12 mouse cellular contexts compared by ENCODE assay signal in the genomic region with DNA sequence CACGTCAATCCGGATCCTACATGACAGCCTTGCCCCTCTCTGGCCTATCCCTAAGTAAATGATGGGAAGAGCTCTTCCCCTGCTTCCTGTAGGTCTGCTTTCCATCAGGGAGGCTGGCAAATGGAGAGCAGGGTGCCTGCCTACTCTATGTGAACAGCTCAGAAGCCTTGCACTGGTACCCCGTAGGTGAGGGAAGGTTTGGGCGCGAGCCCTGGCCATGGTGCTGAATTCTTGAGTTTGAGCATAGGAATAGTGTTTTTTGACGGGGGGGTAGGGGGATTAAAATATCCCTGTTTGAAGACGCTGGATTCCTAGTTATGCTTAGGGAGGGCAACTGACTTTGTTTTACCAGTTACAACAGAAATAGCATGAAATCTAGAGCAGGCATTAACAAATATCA.
A peak's percentile ranks its signal among the peaks of the same experiment; 100 is the strongest.
DNase-seq lines count a peak whose midpoint lies in the region; ATAC-seq lines count a peak whose summit lies in the region.
"Had no signal": no experiment of that assay in that cellular context is flagged by ENCODE, and none has a peak within 500 bp of the region (broad histone marks: within the 10 kb centered on the region; RNA-seq: fewer than 3 reads in every experiment).

No protein-coding gene starts in this region.

- H3K4me3 ChIP-seq in heart, embryonic 12.5 days, result no peak overlapping the region
- H3K4me3 ChIP-seq in forebrain, embryonic 14.5 days (ENCODE audit: low read depth, low read length), result no peak overlapping the region
- H3K4me3 ChIP-seq: embryonic facial prominence, embryonic 12.5 days; hindbrain, embryonic 15.5 days had no signal

- H3K4me2 ChIP-seq in heart, embryonic 12.5 days, result no peak overlapping the region
- no peak overlapping the region for H3K4me2 ChIP-seq in forebrain, embryonic 14.5 days (ENCODE audit: low read length)
- H3K4me2 ChIP-seq: embryonic facial prominence, embryonic 12.5 days; hindbrain, embryonic 15.5 days had no signal

- no peaks in the 10 kb centered on the region for H3K36me3 ChIP-seq in heart, embryonic 12.5 days
- no peaks in the 10 kb centered on the region for H3K36me3 ChIP-seq in forebrain, embryonic 14.5 days (ENCODE audit: control insufficient read depth, insufficient read depth, low read length)
- H3K36me3 ChIP-seq: embryonic facial prominence, embryonic 12.5 days; hindbrain, embryonic 15.5 days had no signal

- H3K27me3 ChIP-seq in heart, embryonic 12.5 days (replicated peaks), result no peaks in the 10 kb centered on the region
- no peaks in the 10 kb centered on the region for H3K27me3 ChIP-seq in forebrain, embryonic 14.5 days (replicated peaks; ENCODE audit: control insufficient read depth, insufficient read depth, low read length)
- H3K27me3 ChIP-seq: embryonic facial prominence, embryonic 12.5 days; hindbrain, embryonic 15.5 days had no signal

- no peaks in the 10 kb centered on the region for H3K9me3 ChIP-seq in heart, embryonic 12.5 days (replicated peaks)
- no peaks in the 10 kb centered on the region for H3K9me3 ChIP-seq in forebrain, embryonic 14.5 days (replicated peaks; ENCODE audit: control insufficient read depth, low read length)
- H3K9me3 ChIP-seq: embryonic facial prominence, embryonic 12.5 days; hindbrain, embryonic 15.5 days had no signal

- ATAC-seq in heart, embryonic 12.5 days (ENCODE audit: insufficient number of reproducible peaks, low FRiP score), result no peak
- no peak for ATAC-seq in forebrain, embryonic 14.5 days

- H3K4me1 ChIP-seq in heart, embryonic 12.5 days (replicated peaks), result no peaks in the 10 kb centered on the region
- H3K4me1 ChIP-seq in forebrain, embryonic 14.5 days (ENCODE audit: control insufficient read depth, insufficient read depth, low read length), result no peaks in the 10 kb centered on the region
- H3K4me1 ChIP-seq: embryonic facial prominence, embryonic 12.5 days; hindbrain, embryonic 15.5 days had no signal

- no peak overlapping the region for H3K27ac ChIP-seq in heart, embryonic 12.5 days (ENCODE audit: poor library complexity, severe bottlenecking)
- no peak overlapping the region for H3K27ac ChIP-seq in forebrain, embryonic 14.5 days (ENCODE audit: low read depth, low read length)
- H3K27ac ChIP-seq: embryonic facial prominence, embryonic 12.5 days; hindbrain, embryonic 15.5 days had no signal

- H3K9ac ChIP-seq in heart, embryonic 12.5 days, result no peak overlapping the region
- H3K9ac ChIP-seq in forebrain, embryonic 14.5 days (ENCODE audit: low read length), result no peak overlapping the region
- H3K9ac ChIP-seq: embryonic facial prominence, embryonic 12.5 days; hindbrain, embryonic 15.5 days had no signal

- WGBS in heart, embryonic 12.5 days, result 45% methylated on average over 7 of the region's 7 CpGs
- WGBS in forebrain, embryonic 14.5 days, result 53% methylated on average over 7 of the region's 7 CpGs

- DNase-seq in heart, postnatal 4 days, result peak; percentile 44
- peak; percentile 11 for DNase-seq in ovary, postnatal 36 days (ENCODE audit: low spot score)
- no peak for DNase-seq in ovary, postnatal 10 days (ENCODE audit: low spot score)
- DNase-seq in adrenal gland, postnatal 36 days, result peak; percentile 28 to 58
- DNase-seq in mesoderm, embryonic 11.5 days (ENCODE audit: low read depth, low spot score), result peak; percentile 54
- DNase-seq in layer of hippocampus, adult 8-10 months (ENCODE audit: low spot score in 2 of 2), result no peak
- no peak for DNase-seq in forebrain, embryonic 14.5 days (ENCODE audit: low spot score)
- DNase-seq: heart, adult 18-20 months; thymus, postnatal 14 days had no signal

Comparison
In these comparisons a context has a peak if more than half of its experiments do, and no peak if none do; other contexts are left out.
1. DNase-seq: peak in heart, postnatal 4 days (single experiment), ovary, postnatal 36 days (single experiment), adrenal gland, postnatal 36 days (2 of 2) and mesoderm, embryonic 11.5 days (single experiment); none in ovary, postnatal 10 days (single experiment), layer of hippocampus, adult 8-10 months (0 of 2) and forebrain, embryonic 14.5 days (single experiment).